In genomic region chr12:81333841-81334240, GRCm38 (mm10) we compare ENCODE assay signal across 11 mouse cellular contexts. TPM values are rescaled to one million over a fixed set of nuclear protein-coding genes. Genes with fewer than 3 reads are reported as not detected.
DNase-seq lines count a peak whose midpoint lies in the region; ATAC-seq and TF ChIP-seq lines count a peak whose summit lies in the region.
"Had no signal": no experiment of that assay in that cellular context is flagged by ENCODE, and none has a peak within 500 bp of the region (broad histone marks: within the 10 kb centered on the region; RNA-seq: fewer than 3 reads in every experiment).

No protein-coding gene starts in this region.

- no peak for ATAC-seq in kidney, postnatal 0 days (replicated peaks; ENCODE audit: low FRiP score, low read depth)
- no peak for ATAC-seq in kidney, embryonic 14.5 days (ENCODE audit: low FRiP score, low TSS enrichment)
- no peak for ATAC-seq in forebrain, embryonic 15.5 days (replicated peaks)
- no peak for ATAC-seq in hindbrain, embryonic 16.5 days
- no peak for ATAC-seq in neural tube, embryonic 13.5 days (ENCODE audit: low read depth)
- no peak for ATAC-seq in activated CD4-positive, CD25-positive, alpha-beta regulatory T cell, adult 4 months

- H3K36me3 ChIP-seq in kidney, postnatal 0 days (ENCODE audit: insufficient read depth, low read length) = no peaks in the 10 kb centered on the region
- H3K36me3 ChIP-seq in kidney, embryonic 14.5 days (ENCODE audit: control insufficient read depth, insufficient read depth, low read length) = no peaks in the 10 kb centered on the region
- no peaks in the 10 kb centered on the region for H3K36me3 ChIP-seq in forebrain, embryonic 15.5 days
- H3K36me3 ChIP-seq in hindbrain, embryonic 16.5 days (ENCODE audit: control insufficient read depth, insufficient read depth, low read length) = no peaks in the 10 kb centered on the region
- no peaks in the 10 kb centered on the region for H3K36me3 ChIP-seq in neural tube, embryonic 13.5 days
- H3K36me3 ChIP-seq: heart, embryonic 10.5 days had no signal

- H3K9me3 ChIP-seq in kidney, postnatal 0 days (replicated peaks; ENCODE audit: low read length) = no peaks in the 10 kb centered on the region
- H3K9me3 ChIP-seq in kidney, embryonic 14.5 days (ENCODE audit: control insufficient read depth, low read length) = no peaks in the 10 kb centered on the region
- no peaks in the 10 kb centered on the region for H3K9me3 ChIP-seq in forebrain, embryonic 15.5 days
- H3K9me3 ChIP-seq in hindbrain, embryonic 16.5 days (ENCODE audit: control insufficient read depth, low read length) = no peaks in the 10 kb centered on the region
- no peaks in the 10 kb centered on the region for H3K9me3 ChIP-seq in neural tube, embryonic 13.5 days
- H3K9me3 ChIP-seq: heart, embryonic 10.5 days had no signal

- no peak overlapping the region for H3K4me3 ChIP-seq in kidney, postnatal 0 days (replicated peaks; ENCODE audit: low read depth, low read length)
- no peak overlapping the region for H3K4me3 ChIP-seq in kidney, embryonic 14.5 days (ENCODE audit: low read length)
- H3K4me3 ChIP-seq in forebrain, embryonic 15.5 days = peak overlapping the region; percentile 75
- peak overlapping the region; percentile 73 for H3K4me3 ChIP-seq in hindbrain, embryonic 16.5 days (ENCODE audit: low read length)
- peak overlapping the region; percentile 62 for H3K4me3 ChIP-seq in neural tube, embryonic 13.5 days
- H3K4me3 ChIP-seq: myocyte had no signal

- H3K4me2 ChIP-seq in kidney, postnatal 0 days (ENCODE audit: low read length) = peak overlapping the region; percentile 100; the same call in 1 of the 2 replicates
- H3K4me2 ChIP-seq in kidney, embryonic 14.5 days (replicated peaks; ENCODE audit: low read depth, low read length) = no peak overlapping the region; the same call in 1 of the 2 replicates
- peak overlapping the region; percentile 98 for H3K4me2 ChIP-seq in forebrain, embryonic 15.5 days (replicated peaks)
- H3K4me2 ChIP-seq in hindbrain, embryonic 16.5 days (ENCODE audit: low read length) = peak overlapping the region; percentile 84
- H3K4me2 ChIP-seq in neural tube, embryonic 13.5 days = peak overlapping the region; percentile 86

- H3K9ac ChIP-seq in kidney, postnatal 0 days (ENCODE audit: low read depth, low read length) = no peak overlapping the region
- no peak overlapping the region for H3K9ac ChIP-seq in kidney, embryonic 14.5 days (ENCODE audit: low read depth, low read length)
- no peak overlapping the region for H3K9ac ChIP-seq in forebrain, embryonic 15.5 days (replicated peaks)
- peak overlapping the region; percentile 96 for H3K9ac ChIP-seq in hindbrain, embryonic 16.5 days (ENCODE audit: low read depth, low read length)
- H3K9ac ChIP-seq in neural tube, embryonic 13.5 days = peak overlapping the region; percentile 89

- 70% methylated on average over 5 of the region's 5 CpGs for WGBS in kidney, postnatal 0 days
- 68% methylated on average over 5 of the region's 5 CpGs for WGBS in kidney, embryonic 14.5 days
- WGBS in forebrain, embryonic 15.5 days = 79% methylated on average over 5 of the region's 5 CpGs
- 71% methylated on average over 5 of the region's 5 CpGs for WGBS in hindbrain, embryonic 16.5 days
- WGBS in neural tube, embryonic 13.5 days = 74% methylated on average over 5 of the region's 5 CpGs

- no peak overlapping the region for H3K27ac ChIP-seq in kidney, postnatal 0 days
- H3K27ac ChIP-seq in kidney, embryonic 14.5 days (ENCODE audit: low read depth, low read length) = no peak overlapping the region
- peak overlapping the region; percentile 91; the same call in 1 of the 2 replicates for H3K27ac ChIP-seq in forebrain, embryonic 15.5 days (replicated peaks)
- H3K27ac ChIP-seq in hindbrain, embryonic 16.5 days (ENCODE audit: low read depth, low read length) = peak overlapping the region; percentile 94
- H3K27ac ChIP-seq in neural tube, embryonic 13.5 days (replicated peaks) = 0 out of 2 replicates have a peak overlapping the region, but pooled peaks have one; percentile 90
- H3K27ac ChIP-seq: heart, embryonic 10.5 days had no signal

- peaks cover 16% of the 10 kb centered on the region; the same call in 1 of the 2 replicates for H3K27me3 ChIP-seq in kidney, postnatal 0 days (ENCODE audit: insufficient read depth, low read length)
- peaks cover 22% of the 10 kb centered on the region for H3K27me3 ChIP-seq in kidney, embryonic 14.5 days (ENCODE audit: control insufficient read depth, insufficient read depth, low read length)
- 0 out of 2 replicates have a peak, but pooled peaks cover 3% of the 10 kb centered on the region for H3K27me3 ChIP-seq in forebrain, embryonic 15.5 days
- 0 out of 2 replicates have a peak, but pooled peaks cover 2% of the 10 kb centered on the region for H3K27me3 ChIP-seq in hindbrain, embryonic 16.5 days (replicated peaks; ENCODE audit: control insufficient read depth, insufficient read depth, low read length)
- H3K27me3 ChIP-seq in neural tube, embryonic 13.5 days = peaks cover 22% of the 10 kb centered on the region

- DNase-seq in kidney, postnatal 0 days (ENCODE audit: low spot score) = no peak
- DNase-seq in frontal cortex, postnatal 36 days (ENCODE audit: low spot score in 2 of 2) = no peak
- DNase-seq: kidney, postnatal 10 days; thymus, postnatal 36 days had no signal

- TF ChIP-seq CTCF in kidney, postnatal 0 days (IDR thresholded peaks at IDR 0.05; ENCODE audit: low read depth) = no peak

- H3K4me1 ChIP-seq in kidney, postnatal 0 days (replicated peaks; ENCODE audit: insufficient read depth, low read length) = peaks cover 3% of the 10 kb centered on the region; the same call in 1 of the 2 replicates
- H3K4me1 ChIP-seq in kidney, embryonic 14.5 days (ENCODE audit: control insufficient read depth, insufficient read depth, low read length) = 0 out of 2 replicates have a peak, but pooled peaks cover 7% of the 10 kb centered on the region
- peaks cover 12% of the 10 kb centered on the region; the same call in 1 of the 2 replicates for H3K4me1 ChIP-seq in forebrain, embryonic 15.5 days
- peaks cover 15% of the 10 kb centered on the region for H3K4me1 ChIP-seq in hindbrain, embryonic 16.5 days (ENCODE audit: control insufficient read depth, insufficient read depth, low read depth, low read length)
- H3K4me1 ChIP-seq in neural tube, embryonic 13.5 days (replicated peaks) = peaks cover 21% of the 10 kb centered on the region

RNA-seq across cellular contexts. Expression of gene Slc8a3, which starts 0.9 kb away (rescaled TPM):
- 0.05 and 0.09 TPM in 2 replicates for polyA plus RNA-seq in kidney, postnatal 0 days (2015; fragmentation: Nextera tagmentation; extraction: Ambion mirVana)
- 0.20 and 0.41 TPM in 2 replicates for polyA plus RNA-seq in kidney, embryonic 14.5 days (2014; fragmentation: Nextera tagmentation; extraction: Ambion mirVana)
- polyA plus RNA-seq in forebrain, embryonic 15.5 days (2015; fragmentation: Nextera tagmentation; extraction: Ambion mirVana) = 4.7 and 5.1 TPM in 2 replicates
- 11.2 and 11.7 TPM in 2 replicates for polyA plus RNA-seq in hindbrain, embryonic 16.5 days (2015; fragmentation: Nextera tagmentation; extraction: Ambion mirVana)
- polyA plus RNA-seq in neural tube, embryonic 13.5 days (2015; fragmentation: Nextera tagmentation; extraction: Ambion mirVana) = 5.2 and 6.7 TPM in 2 replicates
- not detected for polyA plus RNA-seq in activated CD4-positive, CD25-positive, alpha-beta regulatory T cell, adult 4 months (2017; shearing (Covaris generic))

RNA-seq across cellular contexts. Expression of gene Gm4787, which starts 45.4 kb away (rescaled TPM):
- 0.18 and 0.22 TPM in 2 replicates for polyA plus RNA-seq in kidney, postnatal 0 days (2015; fragmentation: Nextera tagmentation; extraction: Ambion mirVana)
- polyA plus RNA-seq in kidney, embryonic 14.5 days (2014; fragmentation: Nextera tagmentation; extraction: Ambion mirVana) = 0.26 and 0.53 TPM in 2 replicates
- 0.29 and 0.33 TPM in 2 replicates for polyA plus RNA-seq in forebrain, embryonic 15.5 days (2015; fragmentation: Nextera tagmentation; extraction: Ambion mirVana)
- 0.21 TPM in 2 replicates for polyA plus RNA-seq in hindbrain, embryonic 16.5 days (2015; fragmentation: Nextera tagmentation; extraction: Ambion mirVana)
- polyA plus RNA-seq in neural tube, embryonic 13.5 days (2015; fragmentation: Nextera tagmentation; extraction: Ambion mirVana) = 0.23 and 0.31 TPM in 2 replicates
- 1 to 10 TPM in 1 of 2 experiments, under 1 TPM in 1; 0.97 to 1.2 TPM for polyA plus RNA-seq in activated CD4-positive, CD25-positive, alpha-beta regulatory T cell, adult 4 months (2017; shearing (Covaris generic))

Comparison
In these comparisons a context has a peak if more than half of its experiments do, and no peak if none do; other contexts are left out.
1. H3K27ac ChIP-seq: peak in forebrain, embryonic 15.5 days (single experiment), hindbrain, embryonic 16.5 days (single experiment) and neural tube, embryonic 13.5 days (single experiment); none in kidney, postnatal 0 days (single experiment) and kidney, embryonic 14.5 days (single experiment).
2. H3K4me3 ChIP-seq: peak in forebrain, embryonic 15.5 days (single experiment), hindbrain, embryonic 16.5 days (single experiment) and neural tube, embryonic 13.5 days (single experiment); none in kidney, postnatal 0 days (single experiment) and kidney, embryonic 14.5 days (single experiment).
3. H3K9ac ChIP-seq: peak in hindbrain, embryonic 16.5 days (single experiment) and neural tube, embryonic 13.5 days (single experiment); none in kidney, postnatal 0 days (single experiment), kidney, embryonic 14.5 days (single experiment) and forebrain, embryonic 15.5 days (single experiment).